Mouse (Mus musculus) MEL (cell line): Measurements from ENCODE around the gene Cxcl17. TPM values are rescaled to one million over a fixed set of nuclear protein-coding genes. Genes with fewer than 3 reads are reported as not detected.
A peak's percentile ranks its signal among the peaks of the same experiment; 100 is the strongest.

Experiments
- DNase-seq: peaks from one replicate; pipeline ENCODE4 v3.0.0; 2011; ENCODE audit warnings: low read depth, low spot score
- H3K27ac ChIP-seq: 2 replicates; pipeline ENCODE4 v1.5.1; 2012; ENCODE audit warnings: low read depth, mild to moderate bottlenecking, control low read depth, low read length, moderate library complexity; ENCODE audit not compliant: control insufficient read depth
- H3K27me3 ChIP-seq, 2 experiments: fragments of 150-350 bp in 1 of 2; sonication (generic) in 1 of 2; 2 replicates each; pipeline ENCODE4 v1.6.1; 2012; ENCODE audit warnings: low read length in 2 of 2, mild to moderate bottlenecking in 2 of 2, improper control_type of control experiment in 1 of 2, moderate library complexity in 1 of 2; ENCODE audit not compliant: insufficient read depth in 2 of 2, control insufficient read depth in 1 of 2
- H3K36me3 ChIP-seq, 2 experiments: 2 replicates each; pipeline ENCODE4 v1.6.1; 2012 to 2014; ENCODE audit warnings: low read length in 2 of 2, improper control_type of control experiment in 1 of 2, inconsistent platforms in 1 of 2, mild to moderate bottlenecking in 1 of 2; ENCODE audit not compliant: insufficient read depth in 2 of 2, control insufficient read depth in 1 of 2
- H3K4me1 ChIP-seq, 2 experiments: fragments of 150-350 bp in 1 of 2; sonication (generic) in 1 of 2; 2 replicates each; pipeline ENCODE4 v1.6.1; 2012; ENCODE audit warnings: low read length in 2 of 2, improper control_type of control experiment in 1 of 2, mild to moderate bottlenecking in 1 of 2; ENCODE audit not compliant: insufficient read depth in 2 of 2, control insufficient read depth in 1 of 2
- H3K4me3 ChIP-seq, 2 experiments: fragments of 150-350 bp in 1 of 2; sonication (generic) in 1 of 2; 2 replicates each; pipeline ENCODE4 v1.5.1; 2012; ENCODE audit warnings: low read depth in 2 of 2, low read length in 2 of 2, mild to moderate bottlenecking in 2 of 2, moderate library complexity in 2 of 2, control low read depth in 1 of 2, improper control_type of control experiment in 1 of 2; ENCODE audit not compliant: control insufficient read depth in 1 of 2, insufficient read depth in 1 of 2
- H3K79me2 ChIP-seq: 2 replicates; pipeline ENCODE4 v1.6.1; 2012; ENCODE audit warnings: mild to moderate bottlenecking, low read length, moderate library complexity; ENCODE audit not compliant: control insufficient read depth, poor library complexity, insufficient read depth
- H3K9ac ChIP-seq: 2 replicates; pipeline ENCODE4 v1.6.1; 2012; ENCODE audit warnings: low read depth, mild to moderate bottlenecking, control low read depth, low read length, moderate library complexity; ENCODE audit not compliant: control insufficient read depth, poor library complexity, severe bottlenecking
- H3K9me3 ChIP-seq: fragments of 150-350 bp; sonication (generic); replicated peaks from 2 replicates; pipeline ENCODE4 v1.6.1; 2012; ENCODE audit warnings: mild to moderate bottlenecking, low read length, improper control_type of control experiment, moderate library complexity; ENCODE audit not compliant: insufficient read depth
- CTCF ChIP-seq, 3 experiments: IDR thresholded peaks in 2 of 3; conservative IDR thresholded peaks in 1 of 3; 2 replicates each; pipeline ENCODE4 v1.5.1; 2011 to 2012; ENCODE audit warnings: low read length in 3 of 3, low read depth in 2 of 3, mild to moderate bottlenecking in 2 of 3, improper control_type of control experiment in 1 of 3, inconsistent platforms in 1 of 3, mixed read lengths in 1 of 3, moderate library complexity in 1 of 3; ENCODE audit not compliant: control insufficient read depth in 1 of 3, insufficient read depth in 1 of 3, poor library complexity in 1 of 3, severe bottlenecking in 1 of 3
- EP300 ChIP-seq, 2 experiments: IDR thresholded peaks; 2 replicates each; pipeline ENCODE4 v1.6.1; 2011; ENCODE audit warnings: improper control_type of control experiment in 2 of 2, low read length in 2 of 2, low read depth in 1 of 2, mild to moderate bottlenecking in 1 of 2
- ETS1 ChIP-seq: IDR thresholded peaks from 2 replicates; pipeline ENCODE4 v1.6.1; 2012; ENCODE audit warnings: low read depth, mild to moderate bottlenecking, inconsistent platforms, low read length, improper control_type of control experiment, moderate library complexity
- HCFC1 ChIP-seq: IDR thresholded peaks from 2 replicates; pipeline ENCODE4 v1.6.1; 2012; ENCODE audit warnings: low read depth, mild to moderate bottlenecking, inconsistent platforms, low read length, improper control_type of control experiment, moderate library complexity
- JUND ChIP-seq: IDR thresholded peaks from 2 replicates; pipeline ENCODE4 v1.6.1; 2011; ENCODE audit warnings: low read depth, mild to moderate bottlenecking, improper control_type of control experiment, low read length
- MAFK ChIP-seq: IDR thresholded peaks from 2 replicates; pipeline ENCODE4 v1.6.1; 2011; ENCODE audit warnings: low read depth, mild to moderate bottlenecking, low read length, improper control_type of control experiment, borderline replicate concordance
- MXI1 ChIP-seq: IDR thresholded peaks from 2 replicates; pipeline ENCODE4 v1.6.1; 2011; ENCODE audit warnings: mild to moderate bottlenecking, low read depth, low read length, improper control_type of control experiment
- MYB ChIP-seq: IDR thresholded peaks from 2 replicates; pipeline ENCODE4 v1.6.1; 2011; ENCODE audit warnings: mild to moderate bottlenecking, low read depth, low read length, improper control_type of control experiment
- MYC ChIP-seq: IDR thresholded peaks from 2 replicates; pipeline ENCODE4 v1.6.1; 2011; ENCODE audit warnings: low read depth, mild to moderate bottlenecking, low read length, improper control_type of control experiment, moderate library complexity
- NRF1 ChIP-seq: IDR thresholded peaks from 2 replicates; pipeline ENCODE4 v1.6.1; 2014; ENCODE audit warnings: low read depth, mild to moderate bottlenecking, inconsistent platforms, low read length, improper control_type of control experiment, moderate library complexity; ENCODE audit not compliant: poor library complexity, insufficient read depth, severe bottlenecking
- POLR2A ChIP-seq, 2 experiments: IDR thresholded peaks; 2 replicates each; pipeline ENCODE4 v1.6.1; 2011 to 2012; ENCODE audit warnings: low read length in 2 of 2, mild to moderate bottlenecking in 2 of 2, control low read depth in 1 of 2, improper control_type of control experiment in 1 of 2, low read depth in 1 of 2, moderate library complexity in 1 of 2; ENCODE audit not compliant: control insufficient read depth in 1 of 2, insufficient read depth in 1 of 2, poor library complexity in 1 of 2
- RAD21 ChIP-seq: IDR thresholded peaks from 2 replicates; pipeline ENCODE4 v1.6.1; 2011; ENCODE audit warnings: mild to moderate bottlenecking, low read depth, low read length, improper control_type of control experiment
- RCOR1 ChIP-seq: IDR thresholded peaks from 2 replicates; pipeline ENCODE4 v1.6.1; 2012; ENCODE audit warnings: low read depth, mild to moderate bottlenecking, inconsistent platforms, low read length, improper control_type of control experiment
- SMC3 ChIP-seq: IDR thresholded peaks from 2 replicates; pipeline ENCODE4 v1.6.1; 2011; ENCODE audit warnings: low read depth, low read length, improper control_type of control experiment
- TAL1 ChIP-seq: IDR thresholded peaks from 2 replicates; pipeline ENCODE4 v1.6.1; 2012; ENCODE audit warnings: mild to moderate bottlenecking, inconsistent platforms, low read length, moderate library complexity, mixed read lengths
- ZC3H11A ChIP-seq: IDR thresholded peaks from 2 replicates; pipeline ENCODE4 v1.6.1; 2012; ENCODE audit warnings: low read depth, mild to moderate bottlenecking, inconsistent platforms, low read length, improper control_type of control experiment
- polyA plus RNA-seq, 2 experiments: library from polyadenylated mRNA; stranded (reverse) in 1 of 2; unstranded in 1 of 2; fragments of >175 nt in 1 of 2; fragments of >200 nt in 1 of 2; gene quantifications; 2 replicates each; pipeline versions ENCODE4 v1.2.1 to v1.2.4; 2012; ENCODE audit warnings: low replicate concordance in 2 of 2, low read depth in 1 of 2; ENCODE audit not compliant: insufficient read length in 2 of 2, insufficient read depth in 1 of 2, missing spikeins in 1 of 2
- total RNA-seq: library from RNA; depleted of rRNA; stranded (reverse); fragments of 300-350 nt; gene quantifications from 2 replicates; pipeline ENCODE4 v1.2.3, GENCODE M21; 2012

Cxcl17 gene
- total and polyA plus RNA-seq, 3 experiments: not detected

DNA sequence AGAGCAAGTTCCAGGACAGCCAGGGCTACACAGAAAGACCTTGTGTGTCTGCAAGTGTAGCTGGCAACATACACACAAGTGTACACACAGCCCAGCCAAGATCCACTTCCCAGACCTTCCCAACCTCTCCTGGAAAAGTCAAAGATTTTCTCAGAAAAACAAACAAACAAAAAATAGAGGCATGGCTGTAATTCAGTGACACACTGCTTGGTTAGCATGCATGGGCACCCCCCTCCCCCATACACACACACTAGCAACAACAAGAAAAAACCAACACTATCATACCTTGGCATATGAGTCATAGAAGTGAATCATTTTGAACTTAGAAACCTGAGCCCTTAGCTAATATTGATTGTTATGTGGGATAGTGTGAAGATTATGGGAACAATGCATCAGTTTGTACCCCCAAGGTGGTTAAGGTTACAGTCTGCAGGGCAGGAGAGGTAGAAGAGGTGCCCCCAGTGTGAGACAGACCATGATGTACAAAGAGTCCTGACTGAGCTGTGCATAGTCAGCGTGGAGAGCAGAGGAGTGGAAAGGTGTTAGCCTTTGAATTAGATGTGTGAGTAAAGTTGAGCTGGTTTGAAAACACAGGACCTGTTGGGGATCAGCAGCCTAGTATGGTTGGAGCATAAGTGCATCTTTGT, 1.6 kb downstream of the Cxcl17 start:
- Histone ChIP-seq H3K4me3 (no peak overlapping the region), H3K79me2 (no peaks in the 10 kb centered on the region), H3K9me3 (no peaks in the 10 kb centered on the region), H3K9ac (no peak overlapping the region), H3K27ac (no peak overlapping the region), H3K27me3 (no peaks in the 10 kb centered on the region), H3K36me3 (no peaks in the 10 kb centered on the region), H3K4me1 (no peaks in the 10 kb centered on the region)
- DNase-seq: no peak
- TF ChIP-seq JUND: no peak
- no peak for TF ChIP-seq CTCF (IDR thresholded peaks at IDR 0.05 in 2 of 3, conservative IDR thresholded peaks at IDR 0.05 in 1 of 3; ENCODE audit: control insufficient read depth in 1 of 3, insufficient read depth in 1 of 3, low read depth in 2 of 3, low read length in 3 of 3, poor library complexity in 1 of 3, severe bottlenecking in 1 of 3)
- no peak for TF ChIP-seq MAFK
- TF ChIP-seq NRF1: no peak
- no peak for TF ChIP-seq HCFC1

- Histone ChIP-seq H3K4me1 (no peaks in the 10 kb centered on the region), H3K36me3 (no peaks in the 10 kb centered on the region), H3K4me3 (no peak overlapping the region), H3K27ac (no peak overlapping the region), H3K9ac (no peak overlapping the region), H3K79me2 (no peaks in the 10 kb centered on the region), H3K9me3 (no peaks in the 10 kb centered on the region), H3K27me3 (no peaks in the 10 kb centered on the region)
- peak; percentile 85 for DNase-seq
- TF ChIP-seq EP300 (IDR thresholded peaks at IDR 0.05; ENCODE audit: low read depth in 1 of 2, low read length in 2 of 2) (no peak), ETS1 (no peak), MYB (no peak), SMC3 (peak; percentile 67), MXI1 (no peak), RCOR1 (no peak), RAD21 (peak; percentile 42), TAL1 (no peak), CTCF (IDR thresholded peaks at IDR 0.05 in 2 of 3, conservative IDR thresholded peaks at IDR 0.05 in 1 of 3; ENCODE audit: control insufficient read depth in 1 of 3, insufficient read depth in 1 of 3, low read depth in 2 of 3, low read length in 3 of 3, poor library complexity in 1 of 3, severe bottlenecking in 1 of 3) (peak; percentile 55 to 76 (median 57)), POLR2A (IDR thresholded peaks at IDR 0.05; ENCODE audit: control insufficient read depth in 1 of 2, insufficient read depth in 1 of 2, low read depth in 1 of 2, low read length in 2 of 2, poor library complexity in 1 of 2) (no peak), ZC3H11A (peak; percentile 21; the same call in 1 of the 2 replicates), HCFC1 (no peak), MYC (no peak)
These were observed 3.4 kb downstream of the Cxcl17 start for GRCm38 (mm10) chr7:25409114-25409760.
